21 mouse cellular contexts compared by ENCODE assay signal in genomic region chr6:99146400-99146905, GRCm38 (mm10).
"Had no signal": no experiment of that assay in that cellular context is flagged by ENCODE, and none has a peak within 500 bp of the region (broad histone marks: within the 10 kb centered on the region; RNA-seq: fewer than 3 reads in every experiment).

No protein-coding gene starts in this region.

- H3K9me3 ChIP-seq: lung, embryonic 15.5 days; megakaryocyte, embryonic 14.5 days; midbrain, embryonic 10.5 days; midbrain, embryonic 13.5 days; neural tube, embryonic 13.5 days had no signal

- H3K4me1 ChIP-seq: midbrain, embryonic 13.5 days had no signal

- ATAC-seq: midbrain, embryonic 13.5 days; midbrain, embryonic 16.5 days had no signal

- H3K27me3 ChIP-seq: lung, embryonic 15.5 days; megakaryocyte, embryonic 14.5 days; midbrain, embryonic 13.5 days; neural tube, embryonic 13.5 days had no signal

- H3K27ac ChIP-seq: kidney, postnatal 0 days; layer of hippocampus, adult 2 months; liver, embryonic 14.5 days; lung, embryonic 15.5 days; midbrain, embryonic 10.5 days; midbrain, embryonic 13.5 days; neural tube, embryonic 13.5 days; stomach, postnatal 0 days had no signal

- H3K4me2 ChIP-seq: liver, embryonic 11.5 days; lung, embryonic 15.5 days; midbrain, embryonic 13.5 days; neural tube, embryonic 13.5 days had no signal

- H3K4me3 ChIP-seq: layer of hippocampus, adult 2 months; lung, embryonic 15.5 days; megakaryocyte, embryonic 14.5 days; midbrain, embryonic 10.5 days; midbrain, embryonic 13.5 days; myocyte; neural tube, embryonic 13.5 days had no signal

- H3K9ac ChIP-seq: liver, embryonic 14.5 days; lung, embryonic 15.5 days; midbrain, embryonic 13.5 days; neural tube, embryonic 13.5 days had no signal

- DNase-seq: kidney, adult 2 months; kidney, postnatal 25 days; layer of hippocampus, adult 9-11 months; lung, adult 18-20 months; lung, postnatal 36 days; right cerebral cortex, postnatal 4 days; thymus, adult 2 months; thymus, postnatal 14 days; thymus, postnatal 4 days had no signal

- H3K36me3 ChIP-seq: lung, embryonic 15.5 days; midbrain, embryonic 10.5 days; midbrain, embryonic 13.5 days; neural tube, embryonic 13.5 days had no signal
